Mouse (Mus musculus) myocyte (in vitro differentiated cells): Measurements from ENCODE around the gene Cox7b2. TPM values are rescaled to one million over a fixed set of nuclear protein-coding genes. Genes with fewer than 3 reads are reported as not detected.

ENCODE experiments used
- H3K27me3 ChIP-seq: one replicate; pipeline ENCODE4 v1.6.1; 2011; ENCODE audit not compliant: control insufficient read depth, insufficient read depth, insufficient read length
- H3K36me3 ChIP-seq: one replicate; pipeline ENCODE4 v1.6.1; 2011; ENCODE audit not compliant: control insufficient read depth, insufficient read depth
- H3K4me2 ChIP-seq: one replicate; pipeline ENCODE4 v1.6.1; 2011; ENCODE audit warnings: low read depth, control low read depth
- H3K4me3 ChIP-seq: one replicate; pipeline ENCODE4 v1.5.1; 2011; ENCODE audit warnings: mild to moderate bottlenecking, control low read depth, moderate library complexity
- H3K79me2 ChIP-seq: one replicate; pipeline ENCODE4 v1.6.1; 2011; ENCODE audit not compliant: control insufficient read depth, insufficient read depth
- H3ac ChIP-seq: one replicate; pipeline ENCODE4 v1.6.1; 2011; ENCODE audit not compliant: control insufficient read depth, insufficient read length
- CEBPB ChIP-seq: IDR thresholded peaks from 2 replicates; pipeline ENCODE4 v1.6.1; 2011; ENCODE audit warnings: mild to moderate bottlenecking, moderate library complexity; ENCODE audit not compliant: poor library complexity, insufficient read depth, severe bottlenecking
- E2F4 ChIP-seq: IDR thresholded peaks from one replicate; pipeline ENCODE4 v1.6.1; 2011; ENCODE audit warnings: mild to moderate bottlenecking, control low read depth, moderate library complexity; ENCODE audit not compliant: insufficient read depth
- MAX ChIP-seq: IDR thresholded peaks from one replicate; pipeline ENCODE4 v1.6.1; 2011; ENCODE audit warnings: low read depth, mild to moderate bottlenecking, control low read depth
- MYOD1 ChIP-seq, 3 experiments: IDR thresholded peaks; one replicate each; pipeline ENCODE4 v1.6.1; 2011; ENCODE audit warnings: control low read depth in 2 of 3, low read depth in 2 of 3, mild to moderate bottlenecking in 2 of 3, moderate library complexity in 1 of 3; ENCODE audit not compliant: insufficient read length in 2 of 3, control insufficient read depth in 1 of 3
- MYOG ChIP-seq, 3 experiments: IDR thresholded peaks; one replicate each; pipeline ENCODE4 v1.6.1; 2011; ENCODE audit warnings: control low read depth in 2 of 3, low read depth in 2 of 3, mild to moderate bottlenecking in 2 of 3; ENCODE audit not compliant: insufficient read length in 2 of 3, control insufficient read depth in 1 of 3, insufficient read depth in 1 of 3
- POLR2A ChIP-seq: IDR thresholded peaks from one replicate; pipeline ENCODE4 v1.6.1; 2011; ENCODE audit warnings: low read depth, mild to moderate bottlenecking, control low read depth, moderate library complexity; ENCODE audit not compliant: insufficient read length
- POLR2AphosphoS2 ChIP-seq: IDR thresholded peaks from one replicate; pipeline ENCODE4 v1.6.1; 2011; ENCODE audit warnings: low read depth, control low read depth; ENCODE audit not compliant: insufficient read length
- REST ChIP-seq: IDR thresholded peaks from one replicate; pipeline ENCODE4 v1.6.1; 2011; ENCODE audit warnings: mild to moderate bottlenecking, control low read depth, moderate library complexity; ENCODE audit not compliant: insufficient read depth, insufficient read length
- SRF ChIP-seq: IDR thresholded peaks from one replicate; pipeline ENCODE4 v1.6.1; 2011; ENCODE audit warnings: low read depth; ENCODE audit not compliant: control insufficient read depth, insufficient read length
- TCF12 ChIP-seq: IDR thresholded peaks from one replicate; pipeline ENCODE4 v1.6.1; 2011; ENCODE audit warnings: mild to moderate bottlenecking, control low read depth; ENCODE audit not compliant: poor library complexity, insufficient read depth, severe bottlenecking
- TCF3 ChIP-seq: IDR thresholded peaks from one replicate; pipeline ENCODE4 v1.6.1; 2011; ENCODE audit warnings: low read depth, control low read depth; ENCODE audit not compliant: insufficient read length
- USF1 ChIP-seq: IDR thresholded peaks from one replicate; pipeline ENCODE4 v1.6.1; 2011; ENCODE audit warnings: low read depth, mild to moderate bottlenecking, control low read depth, moderate library complexity
- polyA plus RNA-seq: library from polyadenylated mRNA; unstranded; fragments of >200 nt; fragmentation: generic; extraction: Trizol; gene quantifications from one replicate; pipeline ENCODE4 v1.2.1, GENCODE M21; 2012; ENCODE audit warnings: missing spikeins

The Cox7b2 gene
- polyA plus RNA-seq, 1 experiment = 1.5 TPM

GRCm38 (mm10) chr5:71502058-71502678, 45.8 kb downstream of the Cox7b2 start:
- H3K4me3 ChIP-seq = no peak overlapping the region
- H3K4me2 ChIP-seq = no peak overlapping the region

GRCm38 (mm10) chr5:71495621-71496020, 52.4 kb downstream of the Cox7b2 start:
- TF ChIP-seq USF1 (no peak), CEBPB (no peak), MAX (no peak), E2F4 (no peak), POLR2AphosphoS2 (no peak)
- Histone ChIP-seq H3K4me2 (no peak overlapping the region), H3K36me3 (no peaks in the 10 kb centered on the region), H3K27me3 (no peaks in the 10 kb centered on the region), H3K4me3 (no peak overlapping the region), H3ac (no peak overlapping the region), H3K79me2 (no peaks in the 10 kb centered on the region)

More at GRCm38 (mm10) chr5:71502058-71502678, 45.8 kb downstream of the Cox7b2 start:
- Histone ChIP-seq H3ac (no peak overlapping the region), H3K36me3 (no peaks in the 10 kb centered on the region), H3K27me3 (no peaks in the 10 kb centered on the region), H3K79me2 (no peaks in the 10 kb centered on the region)
- TF ChIP-seq USF1 (no peak), CEBPB (no peak), POLR2AphosphoS2 (no peak), POLR2A (no peak), MYOD1 (IDR thresholded peaks at IDR 0.05; ENCODE audit: control insufficient read depth in 1 of 3, insufficient read length in 2 of 3, low read depth in 2 of 3) (no peak), E2F4 (no peak), MAX (no peak), TCF3 (no peak), MYOG (IDR thresholded peaks at IDR 0.05; ENCODE audit: control insufficient read depth in 1 of 3, insufficient read depth in 1 of 3, insufficient read length in 2 of 3, low read depth in 2 of 3) (no peak), TCF12 (no peak), REST (no peak), SRF (no peak)

- no peaks in the 10 kb centered on the region for H3K36me3 ChIP-seq
- H3K4me3 ChIP-seq = no peak overlapping the region
- TF ChIP-seq TCF3 = no peak
- no peak for TF ChIP-seq MYOG (IDR thresholded peaks at IDR 0.05; ENCODE audit: control insufficient read depth in 1 of 3, insufficient read depth in 1 of 3, insufficient read length in 2 of 3, low read depth in 2 of 3)
- TF ChIP-seq MYOD1 (IDR thresholded peaks at IDR 0.05; ENCODE audit: control insufficient read depth in 1 of 3, insufficient read length in 2 of 3, low read depth in 2 of 3) = no peak
- no peak for TF ChIP-seq USF1
- TF ChIP-seq REST = no peak
- TF ChIP-seq POLR2AphosphoS2 = no peak
- TF ChIP-seq SRF = no peak
- TF ChIP-seq TCF12 = no peak
- no peak for TF ChIP-seq E2F4
- TF ChIP-seq CEBPB = no peak
- no peaks in the 10 kb centered on the region for H3K27me3 ChIP-seq
- no peak overlapping the region for H3ac ChIP-seq
- H3K4me2 ChIP-seq = no peak overlapping the region
- no peaks in the 10 kb centered on the region for H3K79me2 ChIP-seq
Measured at GRCm38 (mm10) chr5:71456957-71457356, 91.0 kb downstream of the Cox7b2 start.

GRCm38 (mm10) chr5:71440174-71440573, 107.8 kb downstream of the Cox7b2 start:
- H3ac ChIP-seq = no peak overlapping the region
- no peaks in the 10 kb centered on the region for H3K79me2 ChIP-seq
- H3K36me3 ChIP-seq = no peaks in the 10 kb centered on the region
- no peak overlapping the region for H3K4me3 ChIP-seq
- H3K4me2 ChIP-seq = no peak overlapping the region
- no peaks in the 10 kb centered on the region for H3K27me3 ChIP-seq
- TF ChIP-seq E2F4 = no peak
- no peak for TF ChIP-seq MYOG (IDR thresholded peaks at IDR 0.05; ENCODE audit: control insufficient read depth in 1 of 3, insufficient read depth in 1 of 3, insufficient read length in 2 of 3, low read depth in 2 of 3)
- TF ChIP-seq CEBPB = no peak
- no peak for TF ChIP-seq POLR2AphosphoS2
- no peak for TF ChIP-seq REST
- no peak for TF ChIP-seq TCF3

Other genes starting within 250 kb of the Cox7b2 start
- 0.01 TPM for gene Gabrb1, start 109.9 kb upstream of the Cox7b2 start, polyA plus RNA-seq
- gene Gabra4, start 110.1 kb upstream of the Cox7b2 start, polyA plus RNA-seq = not detected